Mouse (Mus musculus): ENCODE data around the gene Wrap73.

DNA sequence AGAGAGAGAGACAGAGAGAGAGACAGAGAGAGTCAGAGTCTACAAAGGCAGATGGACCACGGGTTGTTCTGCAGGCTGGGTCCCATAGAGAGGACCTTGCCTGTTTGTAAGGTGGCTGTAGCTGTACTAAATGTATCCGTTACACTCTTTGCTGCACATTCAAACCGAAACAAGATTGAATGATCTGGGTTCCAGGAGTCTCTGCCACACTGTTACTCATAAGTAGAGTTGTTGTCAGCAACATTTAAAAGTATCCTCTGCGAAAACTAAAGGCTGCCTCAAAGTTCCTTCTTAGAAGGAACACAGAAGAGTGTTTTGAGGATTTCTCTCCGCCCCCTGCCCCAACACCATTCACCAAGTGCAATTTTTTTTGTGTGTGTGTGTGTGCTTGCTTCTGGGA is 5.0 kb upstream of the Wrap73 start:
- TF ChIP-seq MXI1 (IDR thresholded peaks at IDR 0.05; ENCODE audit: low read depth, low read length), result 0 out of 2 replicates have a peak, but pooled peaks have one; percentile 21
- TF ChIP-seq RAD21 (IDR thresholded peaks at IDR 0.05; ENCODE audit: low read depth, low read length), result no peak
- peak; percentile 60; the same call in 1 of the 2 replicates for TF ChIP-seq CHD1 (IDR thresholded peaks at IDR 0.05; ENCODE audit: low read depth, low read length)
- TF ChIP-seq MAZ (IDR thresholded peaks at IDR 0.05; ENCODE audit: low read depth, low read length), result peak; percentile 54; the same call in 1 of the 2 replicates
